Mouse (Mus musculus): Measurements from ENCODE around the gene Gm12117.

Gm12117 gene

DNA sequence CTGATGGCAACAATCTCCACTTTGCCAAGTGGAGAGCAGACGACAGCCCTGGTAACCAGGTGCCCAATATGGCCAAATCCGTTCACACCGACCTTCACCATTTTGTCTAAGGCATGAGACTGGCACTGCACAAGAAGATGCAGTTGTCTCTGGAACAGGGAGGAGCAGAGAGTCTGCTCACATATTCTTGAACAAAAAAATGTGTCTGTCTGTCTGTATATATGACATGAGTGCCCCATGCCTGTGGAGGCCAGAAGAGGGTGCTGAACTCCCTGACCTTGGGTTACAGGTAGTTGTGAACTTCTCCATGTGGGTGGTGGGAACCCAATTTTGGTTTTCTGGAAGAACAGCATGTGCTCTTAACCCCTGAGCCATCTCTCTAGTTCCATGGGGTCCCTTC, at the start of gene Gm12117:
Gm12117 (minus strand) TSS at position 101 of the 400 bp plus-strand sequence.
- no peak for DNase-seq

GRCm38 (mm10) chr11:33319006-33319611, 42.6 kb upstream of the Gm12117 start:
- no peak for DNase-seq

GRCm38 (mm10) chr11:33309566-33309965, 33.0 kb upstream of the Gm12117 start:
- DNase-seq, result no peak

- no peak for DNase-seq
Observed at GRCm38 (mm10) chr11:33300859-33301258, 24.3 kb upstream of the Gm12117 start.

- no peak for DNase-seq
Observed at GRCm38 (mm10) chr11:33299371-33299770, 22.8 kb upstream of the Gm12117 start.

DNA sequence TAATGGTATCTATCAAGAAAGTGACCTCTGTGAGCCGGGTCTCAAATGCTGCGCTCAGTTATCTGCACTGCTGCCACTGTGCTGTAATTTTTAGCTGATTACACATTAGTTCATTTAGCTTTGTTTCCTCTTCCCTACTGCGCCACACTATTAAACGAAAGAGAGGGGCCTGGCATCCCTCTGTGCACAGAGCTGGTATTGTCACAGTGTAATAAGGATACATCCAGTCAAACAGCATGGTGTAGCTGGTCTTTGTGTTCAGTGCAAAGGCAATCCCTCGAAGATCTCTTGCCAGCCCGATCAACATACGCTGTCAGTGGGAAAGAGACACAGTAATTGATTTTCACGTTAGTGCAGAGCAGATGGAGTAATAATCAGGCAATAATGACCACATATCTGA, 20.6 kb upstream of the Gm12117 start:
- DNase-seq, result no peak

DNA sequence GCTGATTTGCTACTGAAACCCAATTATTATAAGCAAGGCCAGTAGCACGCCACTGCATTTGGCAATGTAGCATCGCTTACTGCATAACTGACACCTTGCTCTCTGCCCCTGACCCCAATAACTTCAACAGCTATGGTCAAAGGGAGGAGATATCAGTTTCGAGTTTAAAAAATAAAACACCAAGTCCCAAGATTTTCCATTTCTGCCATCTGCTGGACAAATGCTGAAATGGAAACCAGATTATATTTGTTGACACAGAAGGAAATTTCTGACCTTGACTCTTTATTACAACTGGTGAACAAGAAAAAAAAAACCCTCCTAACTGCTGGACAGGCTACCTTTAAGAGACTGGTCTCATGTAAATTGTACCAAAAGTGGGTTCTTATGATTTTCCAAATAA, 18.9 kb upstream of the Gm12117 start:
- DNase-seq, result peak; percentile 7 to 21

DNA sequence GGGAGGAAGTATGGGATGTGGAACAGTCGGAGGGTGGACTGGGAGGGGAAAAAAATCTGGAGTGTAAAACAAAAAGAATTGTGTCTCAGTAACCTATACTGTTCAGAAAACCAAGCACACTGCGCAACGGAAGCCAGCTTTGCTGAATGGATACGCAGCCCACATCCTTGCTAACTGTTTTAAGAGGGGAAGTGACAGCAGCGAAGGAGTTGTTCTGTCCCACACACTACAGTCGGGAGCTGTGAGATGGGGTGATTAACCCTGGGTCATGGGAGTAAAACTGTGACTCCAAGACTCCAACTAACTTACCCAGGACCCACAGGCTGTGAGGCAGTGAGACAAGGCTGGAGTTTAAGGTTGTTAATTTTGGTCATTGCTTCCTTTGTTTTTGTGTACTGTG, 17.5 kb upstream of the Gm12117 start:
- DNase-seq, result no peak

DNA sequence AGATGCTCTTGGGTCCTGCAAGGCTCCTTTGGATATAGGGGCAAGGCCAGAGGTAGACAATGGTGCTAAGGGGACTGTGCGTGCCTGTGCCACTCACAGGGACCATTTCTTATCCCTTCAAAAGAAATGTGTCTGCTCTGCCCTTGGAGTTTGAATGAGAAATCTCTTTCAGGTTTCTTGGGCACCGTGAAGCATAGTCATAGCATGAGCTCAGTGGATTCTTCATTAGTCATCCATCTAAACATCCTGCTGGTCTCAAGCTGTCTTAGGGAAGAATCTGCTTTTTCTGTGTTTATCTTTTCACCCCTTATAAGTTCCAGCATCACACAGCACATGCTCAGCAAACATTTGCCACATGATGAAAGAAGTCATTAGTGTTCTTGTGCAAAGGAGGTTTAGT, 2.0 kb upstream of the Gm12117 start:
- DNase-seq, result no peak

GRCm38 (mm10) chr11:33274816-33275215, 1.7 kb downstream of the Gm12117 start:
- no peak for DNase-seq

- DNase-seq, result no peak
Observed at GRCm38 (mm10) chr11:33274294-33274693, 2.2 kb downstream of the Gm12117 start.

- no peak for DNase-seq
Observed at GRCm38 (mm10) chr11:33240295-33240694, 36.2 kb downstream of the Gm12117 start.

DNA sequence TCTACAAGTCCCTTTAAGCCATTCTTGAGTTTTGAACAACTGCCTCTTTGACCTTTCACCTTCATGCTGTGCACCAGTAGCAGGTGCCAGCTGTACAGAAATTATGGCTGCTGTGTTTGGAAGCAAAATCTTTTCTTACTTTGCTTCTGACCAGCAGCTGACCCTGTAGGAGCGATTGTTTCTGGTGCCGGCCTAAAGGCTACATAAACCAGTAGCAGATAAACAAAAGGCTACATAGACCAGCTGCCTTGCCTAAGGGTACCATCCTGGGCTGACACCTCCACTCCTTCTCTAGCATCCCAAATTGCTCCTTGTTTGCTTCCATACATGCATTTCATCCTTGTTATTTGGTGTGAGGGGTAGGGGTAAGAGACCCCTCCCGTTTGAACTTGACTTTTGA, 42.4 kb downstream of the Gm12117 start:
- no peak for DNase-seq

DNA sequence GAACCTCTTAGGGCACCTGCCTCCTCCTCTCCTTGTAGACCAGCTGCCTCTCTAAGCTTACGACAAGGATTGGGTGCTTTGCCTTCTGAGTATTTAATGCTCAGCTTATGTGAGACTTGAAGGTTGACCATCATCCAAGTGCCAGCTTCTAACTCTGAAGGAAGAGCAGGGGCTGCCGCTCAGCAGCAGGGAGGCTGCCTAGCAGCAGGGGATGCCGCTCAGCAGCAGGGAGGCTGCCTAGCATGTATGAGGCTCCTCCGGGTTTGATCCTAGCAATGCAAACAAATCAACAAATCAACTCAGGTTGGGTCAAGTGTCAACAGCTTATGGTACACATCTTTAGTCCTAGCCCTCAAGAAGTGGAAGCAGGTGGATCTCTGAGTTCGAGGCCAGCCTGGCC, 44.5 kb downstream of the Gm12117 start:
- no peak for DNase-seq

- DNase-seq, result no peak
Observed at GRCm38 (mm10) chr11:33228186-33228585, 48.4 kb downstream of the Gm12117 start.

DNA sequence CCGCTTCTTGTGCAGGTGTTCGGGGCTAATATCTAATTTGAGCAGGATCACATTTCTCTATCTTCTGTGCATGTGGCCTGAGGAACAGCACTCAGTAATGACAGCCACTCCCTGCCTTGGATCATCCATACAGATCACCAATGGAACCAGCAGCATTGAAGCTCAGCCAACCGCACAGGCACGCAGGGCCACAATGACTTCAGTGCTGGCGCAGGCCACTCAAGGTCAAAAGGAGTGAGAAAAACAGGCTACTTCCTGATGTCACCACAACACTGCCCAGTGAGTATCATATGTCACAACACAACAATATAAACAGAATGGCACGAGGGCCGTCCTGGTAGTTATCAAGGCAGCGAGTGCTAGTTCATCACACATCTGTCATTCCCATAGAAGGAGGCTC, 50.0 kb downstream of the Gm12117 start:
- no peak for DNase-seq
